Mouse (Mus musculus) embryonic fibroblast, embryonic 13.5 days (primary cell): ENCODE measurements around the gene Prdm1.

Experiments
- CTCF ChIP-seq: IDR thresholded peaks from 2 replicates; pipeline ENCODE4 v1.5.1; 2011; ENCODE audit warnings: mild to moderate bottlenecking, control low read depth, low read length, moderate library complexity, borderline replicate concordance; ENCODE audit not compliant: insufficient read depth
- POLR2A ChIP-seq: IDR thresholded peaks from 2 replicates; pipeline ENCODE4 v1.6.1; 2011; ENCODE audit warnings: low read depth, mild to moderate bottlenecking, control low read depth, low read length, moderate library complexity

DNA sequence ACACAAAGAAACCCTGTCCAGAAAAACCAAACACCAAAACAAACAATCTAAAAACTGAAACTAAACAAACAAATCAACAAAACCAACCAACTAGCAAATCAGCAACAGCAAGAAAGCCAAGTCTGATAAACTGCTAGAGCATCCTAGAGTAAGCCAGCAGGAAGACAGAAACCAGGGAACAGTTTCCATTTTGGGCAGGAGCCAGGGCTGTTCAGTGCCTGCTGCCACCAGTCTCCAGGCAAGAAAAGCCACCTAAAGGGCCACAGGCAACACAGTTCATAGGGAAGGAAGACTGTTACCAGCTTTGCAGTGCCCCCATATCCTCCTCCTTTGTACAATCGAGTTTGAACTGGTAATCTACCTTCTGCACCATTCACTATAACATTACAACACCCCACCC, 106.4 kb downstream of the Prdm1 start:
- no peak for TF ChIP-seq POLR2A
- TF ChIP-seq CTCF = no peak
